Mouse (Mus musculus) kidney, postnatal 0 days (tissue): Measurements from ENCODE around the gene Gm8122. TPM values are rescaled to one million over a fixed set of nuclear protein-coding genes. Genes with fewer than 3 reads are reported as not detected.
A peak's percentile ranks its signal among the peaks of the same experiment; 100 is the strongest.
"Not testable (repeated sequence)": the region's sequence is repeated elsewhere in the genome, so short reads cannot be mapped to it uniquely, and the experiment has no call there.

ENCODE experiments used
- ATAC-seq: fragments of 200-750 bp; cut with Nextera tagmentation; replicated peaks from 2 replicates; pipeline ENCODE4 v1.8.0; 2017; ENCODE audit warnings: low read depth, moderate number of reproducible peaks, moderate TSS enrichment, moderate library complexity; ENCODE audit not compliant: low FRiP score
- DNase-seq: peaks from one replicate; pipeline ENCODE4 v3.0.0-alpha.2; 2016; ENCODE audit warnings: low spot score
- H3K27ac ChIP-seq: fragments of 300-500 bp; sonication (generic); 2 replicates; pipeline ENCODE4 v1.5.1; 2014; ENCODE audit warnings: mild to moderate bottlenecking
- H3K27me3 ChIP-seq: fragments of 300-500 bp; sonication (generic); 2 replicates; pipeline ENCODE4 v1.6.1; 2014; ENCODE audit warnings: low read length, mixed read lengths; ENCODE audit not compliant: insufficient read depth
- H3K36me3 ChIP-seq: fragments of 300-500 bp; sonication (generic); 2 replicates; pipeline ENCODE4 v1.6.1; 2014; ENCODE audit warnings: low read length, mixed read lengths; ENCODE audit not compliant: insufficient read depth
- H3K4me1 ChIP-seq: fragments of 300-500 bp; sonication (generic); replicated peaks from 2 replicates; pipeline ENCODE4 v1.6.1; 2014; ENCODE audit warnings: antibody characterized with exemption, low read length, mixed read lengths; ENCODE audit not compliant: insufficient read depth
- H3K4me2 ChIP-seq: fragments of 300-500 bp; sonication (generic); 2 replicates; pipeline ENCODE4 v1.6.1; 2014; ENCODE audit warnings: mild to moderate bottlenecking, low read length, moderate library complexity, mixed read lengths
- H3K4me3 ChIP-seq: fragments of 300-500 bp; sonication (generic); replicated peaks from 2 replicates; pipeline ENCODE4 v1.5.1; 2014; ENCODE audit warnings: low read depth, low read length
- H3K9ac ChIP-seq: fragments of 300-500 bp; sonication (generic); 2 replicates; pipeline ENCODE4 v1.6.1; 2014; ENCODE audit warnings: low read depth, low read length
- H3K9me3 ChIP-seq: fragments of 300-500 bp; sonication (generic); replicated peaks from 2 replicates; pipeline ENCODE4 v1.6.1; 2016; ENCODE audit warnings: low read length, inconsistent platforms, mixed read lengths
- CTCF ChIP-seq: IDR thresholded peaks from 2 replicates; pipeline ENCODE4 v1.5.1; 2016; ENCODE audit warnings: antibody characterized with exemption, low read depth, mild to moderate bottlenecking, moderate library complexity
- WGBS: fragments of 180-500 bp; shearing (Covaris S2); extraction: QIAGEN DNeasy Blood & Tissue Kit; methylation state at CpG from one replicate; pipeline ENCODE4 v1.1.7; 2014; 5-methylcytosine and 5-hydroxymethylcytosine counted together
- polyA plus RNA-seq: library from polyadenylated mRNA; unstranded; fragments of >200 nt; fragmentation: Nextera tagmentation; extraction: Ambion mirVana; gene quantifications from 2 replicates; pipeline ENCODE4 v1.2.1, GENCODE M21; 2015

Gm8122 gene
- polyA plus RNA-seq, 1 experiment from 2014 or later = not detected

- DNase-seq = not testable (repeated sequence)
- WGBS = 88% methylated on average over 3 of the region's 3 CpGs
Measured at GRCm38 (mm10) chr14:43263421-43263820, 28.3 kb upstream of the Gm8122 start.

GRCm38 (mm10) chr14:43258349-43258748 lies 23.2 kb upstream of the Gm8122 start, which contains the start of gene Gm8126:
TSS of gene Gm8126 (plus strand) at chr14:43258649.
- WGBS = 89% methylated on average over 2 of the region's 4 CpGs
- not testable (repeated sequence) for ATAC-seq, H3K4me3 ChIP-seq

More at GRCm38 (mm10) chr14:43263421-43263820, 28.3 kb upstream of the Gm8122 start:
- not testable (repeated sequence) for H3K4me1 ChIP-seq, H3K4me2 ChIP-seq, H3K36me3 ChIP-seq, H3K27me3 ChIP-seq, ATAC-seq, H3K27ac ChIP-seq, H3K9me3 ChIP-seq, H3K9ac ChIP-seq, H3K4me3 ChIP-seq

GRCm38 (mm10) chr14:43256511-43256910 lies 21.4 kb upstream of the Gm8122 start:
- 82% methylated on average over 1 of the region's 1 CpGs for WGBS
- H3K4me1 ChIP-seq, H3K4me2 ChIP-seq, H3K9me3 ChIP-seq, H3K27ac ChIP-seq, ATAC-seq, H3K27me3 ChIP-seq, H3K4me3 ChIP-seq, H3K36me3 ChIP-seq, H3K9ac ChIP-seq, DNase-seq: not testable (repeated sequence)

More at GRCm38 (mm10) chr14:43258349-43258748, 23.2 kb upstream of the Gm8122 start, which contains the start of gene Gm8126:
- H3K36me3 ChIP-seq, H3K9me3 ChIP-seq, DNase-seq, H3K4me1 ChIP-seq, H3K4me2 ChIP-seq, H3K27me3 ChIP-seq, H3K9ac ChIP-seq, H3K27ac ChIP-seq: not testable (repeated sequence)

- DNase-seq, H3K4me3 ChIP-seq, H3K4me2 ChIP-seq, H3K27ac ChIP-seq, H3K27me3 ChIP-seq, H3K4me1 ChIP-seq, H3K9me3 ChIP-seq, H3K9ac ChIP-seq, H3K36me3 ChIP-seq, ATAC-seq: not testable (repeated sequence)
- 30% methylated on average over 5 of the region's 6 CpGs for WGBS
- TF ChIP-seq CTCF = 0 out of 2 replicates have a peak, but pooled peaks have one; percentile 13
Measured at GRCm38 (mm10) chr14:43250549-43251253, 15.6 kb upstream of the Gm8122 start.

GRCm38 (mm10) chr14:43249611-43250170 lies 14.6 kb upstream of the Gm8122 start:
- H3K27ac ChIP-seq, H3K27me3 ChIP-seq, H3K4me1 ChIP-seq, H3K4me2 ChIP-seq, H3K4me3 ChIP-seq, H3K9me3 ChIP-seq, DNase-seq, H3K36me3 ChIP-seq, H3K9ac ChIP-seq: not testable (repeated sequence)
- peak; percentile 52; the same call in 1 of the 2 replicates for ATAC-seq
- WGBS = 19% methylated on average over 5 of the region's 12 CpGs

- H3K4me1 ChIP-seq, ATAC-seq, H3K9ac ChIP-seq, H3K27me3 ChIP-seq, H3K4me3 ChIP-seq, H3K36me3 ChIP-seq, H3K9me3 ChIP-seq, DNase-seq, H3K4me2 ChIP-seq, H3K27ac ChIP-seq: not testable (repeated sequence)
Measured at GRCm38 (mm10) chr14:43237769-43238168, 2.7 kb upstream of the Gm8122 start.

Other genes with a start within 250 kb of the Gm8122 start
- not detected in 2 replicates for gene Gm8082, start 241.7 kb downstream of the Gm8122 start, polyA plus RNA-seq
- not detected in 2 replicates for gene Gm10376, start 219.7 kb downstream of the Gm8122 start, polyA plus RNA-seq
- gene Gm8094, start 158.7 kb downstream of the Gm8122 start, polyA plus RNA-seq = not detected in 2 replicates
- gene Gm8104, start 134.7 kb downstream of the Gm8122 start, polyA plus RNA-seq = not detected in 2 replicates
- not detected in 2 replicates for gene Gm7233, start 55.4 kb downstream of the Gm8122 start, polyA plus RNA-seq
- gene Gm8126, start 23.3 kb upstream of the Gm8122 start, polyA plus RNA-seq = not detected in 2 replicates
- gene Gm9732, start 39.7 kb upstream of the Gm8122 start, polyA plus RNA-seq = 0.11 and 0.34 TPM in 2 replicates
- gene Gm8127, start 58.5 kb upstream of the Gm8122 start, polyA plus RNA-seq = not detected in 2 replicates
- not detected in 2 replicates for gene 1700001F09Rik, start 112.5 kb upstream of the Gm8122 start, polyA plus RNA-seq
- gene Gm8138, start 181.0 kb upstream of the Gm8122 start, polyA plus RNA-seq = not detected in 2 replicates